Mouse (Mus musculus) embryonic stem cell, embryonic (primary cell): ENCODE data around the gene Hbb-bt.
"Not testable (repeated sequence)": the region's sequence is repeated elsewhere in the genome, so short reads cannot be mapped to it uniquely, and the experiment has no call there.

Experiments used
- CTCF ChIA-PET, 4 experiments: fragments of 300-600 bp in 2 of 4; fragments of 350-600 bp in 2 of 4; sonication (Branson Sonifier 250); formaldehyde crosslinking; loops; one replicate each; lab custom pipeline; 2022; ENCODE audit warnings: inconsistent platforms in 2 of 4; lab: Charles Lee
- POLR2A ChIA-PET, 4 experiments: fragments of 300-600 bp in 2 of 4; fragments of 350-600 bp in 2 of 4; sonication (Branson Sonifier 250); formaldehyde crosslinking; loops; one replicate each; lab custom pipeline; 2022; ENCODE audit warnings: antibody characterized with exemption in 4 of 4, inconsistent platforms in 1 of 4; lab: Charles Lee

Hbb-bt gene

GRCm38 (mm10) chr7:103813766-103814165, at the start of gene Hbb-bt:
TSS of gene Hbb-bt (minus strand) at chr7:103813996.
- POLR2A ChIA-PET, result no interaction called here
- CTCF ChIA-PET, result no interaction called here

- CTCF ChIA-PET, result no interaction called here
- POLR2A ChIA-PET, result no interaction called here
These were observed 47.7 kb upstream of the Hbb-bt start for GRCm38 (mm10) chr7:103861531-103861930.

DNA sequence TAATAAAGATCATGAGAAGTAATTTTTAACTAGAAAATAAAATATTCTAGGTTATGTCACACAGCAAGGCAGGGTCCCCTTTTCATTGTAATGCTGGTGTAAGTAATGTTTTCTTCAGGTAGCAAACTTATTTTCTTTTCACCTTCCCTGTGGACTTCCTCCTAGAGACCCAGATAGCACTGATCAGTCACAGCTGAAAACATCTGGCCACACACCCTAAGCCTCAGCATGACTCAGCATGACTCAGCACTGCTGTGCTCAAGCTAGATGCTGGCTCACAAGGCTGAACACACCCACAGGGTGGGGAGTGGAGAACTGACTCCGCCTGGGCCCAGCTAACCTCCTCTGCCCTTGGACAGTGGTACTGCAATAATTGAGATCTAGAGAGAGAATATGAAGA, 47.1 kb upstream of the Hbb-bt start:
- ChIA-PET CTCF (interaction anchor here in 1 of 4 experiments (0.6 kb wide), 1 partner anchor 54 kb away, joined by 3 read pairs; no protein-coding TSS in a partner anchor), POLR2A (no interaction called here)

GRCm38 (mm10) chr7:103859076-103859475, 45.3 kb upstream of the Hbb-bt start:
- POLR2A ChIA-PET, result no interaction called here
- CTCF ChIA-PET, result no interaction called here

DNA sequence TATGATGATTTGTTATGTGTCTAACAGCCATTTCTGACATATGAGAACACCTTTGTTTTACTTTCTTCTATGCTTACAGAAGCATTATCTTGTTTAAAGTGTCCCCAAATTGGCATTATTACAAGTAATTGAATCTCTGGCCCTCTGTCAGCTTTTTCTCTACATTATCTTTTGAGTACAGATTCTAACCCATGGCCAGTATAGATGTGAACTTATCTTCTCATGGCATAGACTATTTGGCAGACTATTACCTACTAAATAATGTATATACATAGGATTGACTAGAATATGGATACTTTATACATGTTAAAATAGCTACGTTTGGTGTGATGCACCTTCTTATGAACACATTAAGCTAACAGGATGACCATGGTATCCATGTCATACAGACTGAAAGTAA, 40.9 kb upstream of the Hbb-bt start:
- ChIA-PET CTCF (no interaction called here), POLR2A (no interaction called here)

DNA sequence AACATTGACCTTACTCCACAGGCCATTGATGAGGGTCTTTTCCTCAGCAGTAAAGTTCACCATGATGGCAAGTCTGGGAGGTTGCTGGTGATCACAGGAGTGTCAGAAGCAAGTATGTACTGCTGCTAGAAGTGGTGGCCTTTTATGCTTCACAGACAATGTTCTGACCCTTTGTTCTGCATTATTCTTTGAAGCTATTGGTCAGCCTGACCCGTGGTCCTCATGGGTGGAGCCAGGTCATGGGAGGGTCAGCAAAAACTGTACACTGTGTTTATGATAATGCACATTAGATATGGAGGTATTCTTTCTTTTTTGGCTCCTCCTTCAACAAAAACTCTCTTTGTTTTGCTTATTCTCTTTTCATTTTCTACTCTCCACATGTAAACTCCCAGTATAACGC, 39.3 kb upstream of the Hbb-bt start, which contains the start of gene Hbb-y:
TSS of gene Hbb-y (minus strand) at position 127 of the 400 bp plus-strand sequence.
- POLR2A ChIA-PET, result no interaction called here
- CTCF ChIA-PET, result no interaction called here

DNA sequence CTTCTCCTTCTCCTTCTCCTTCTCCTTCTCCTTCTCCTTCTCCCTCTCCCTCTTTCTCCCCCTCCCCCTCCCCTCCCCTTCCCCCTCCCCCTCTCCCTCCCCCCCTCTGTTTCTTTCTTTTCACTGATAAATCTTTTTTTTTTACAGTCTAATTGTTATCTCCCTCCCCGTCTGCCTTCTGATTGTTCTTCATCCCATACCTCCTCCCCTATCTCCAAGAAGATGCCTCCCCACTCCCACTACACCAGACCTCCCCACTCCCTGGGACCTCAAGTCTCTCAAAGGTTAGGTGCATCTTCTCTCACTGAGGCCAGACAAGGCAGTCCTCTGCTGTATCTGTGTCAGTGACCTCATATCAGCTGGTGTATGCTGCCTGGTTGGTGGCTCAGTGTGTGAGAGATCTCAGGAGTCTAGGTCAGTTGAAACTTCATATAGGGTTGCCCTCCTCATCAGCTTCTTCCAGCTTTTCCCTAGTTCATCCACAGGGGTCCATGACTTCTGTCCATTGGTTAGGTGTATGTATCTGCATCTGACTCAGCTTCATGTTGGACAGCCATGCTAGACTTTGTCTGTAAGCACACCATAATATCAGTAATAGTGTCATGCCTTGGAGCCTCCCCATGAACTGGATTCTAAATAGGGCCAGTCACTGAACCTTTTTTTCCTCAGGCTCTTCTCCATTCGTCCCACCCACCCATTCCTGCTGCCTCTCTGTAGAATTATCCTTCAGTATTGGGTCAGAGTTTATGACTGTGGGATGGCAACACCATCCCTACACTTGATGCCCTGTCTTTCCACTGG, 30.9 kb upstream of the Hbb-bt start:
- ChIA-PET POLR2A (no interaction called here), CTCF (no interaction called here)

DNA sequence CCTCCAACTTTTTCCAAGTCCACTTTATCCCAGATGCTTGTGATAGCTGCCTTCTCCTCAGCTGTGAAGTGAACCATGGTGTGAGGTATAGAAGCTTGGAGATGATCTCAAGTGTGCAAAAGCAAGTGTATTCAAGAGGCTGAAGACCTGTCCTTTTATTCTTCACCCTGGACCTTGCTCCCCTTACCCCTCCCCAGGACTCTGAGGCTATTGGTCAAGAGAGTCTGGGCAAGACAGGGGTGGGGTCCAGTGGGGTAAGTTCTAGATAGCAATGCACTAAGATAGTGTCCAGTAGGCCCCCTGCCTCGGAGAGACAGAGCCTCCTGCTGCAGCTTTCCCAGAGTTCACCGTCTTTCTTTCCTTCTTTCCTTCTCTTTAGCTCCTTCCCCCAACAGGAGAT, 29.2 kb upstream of the Hbb-bt start, which contains the start of gene Hbb-bh1:
TSS of gene Hbb-bh1 (minus strand) at position 131 of the 400 bp plus-strand sequence.
- ChIA-PET POLR2A (no interaction called here), CTCF (no interaction called here)

DNA sequence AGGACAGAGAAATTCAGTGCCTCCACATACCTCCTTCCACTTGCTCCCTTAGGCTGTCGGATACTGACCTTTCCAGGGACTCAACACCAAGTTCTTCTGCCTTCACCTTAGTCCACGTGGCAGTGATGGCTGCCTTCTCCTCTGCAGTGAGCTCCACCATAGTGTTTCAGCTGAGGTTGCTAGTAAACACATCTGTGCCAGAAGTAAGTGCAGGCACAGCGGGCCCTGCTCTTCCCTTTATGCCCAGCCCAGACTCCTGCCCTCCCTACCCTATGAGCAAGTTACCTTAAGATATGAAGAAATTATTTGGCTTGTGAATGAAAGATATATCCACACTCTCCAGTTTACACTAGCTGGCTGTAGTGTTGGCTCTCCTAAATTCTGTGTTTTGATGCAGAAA, 26.5 kb upstream of the Hbb-bt start, which contains the start of gene Hbb-bh2:
TSS of gene Hbb-bh2 (minus strand) at position 253 of the 400 bp plus-strand sequence.
- CTCF ChIA-PET, result interaction anchor here in 1 of 4 experiments (1.0 kb wide), 1 partner anchor 33 kb away, joined by 4 read pairs; no protein-coding TSS in a partner anchor
- POLR2A ChIA-PET, result no interaction called here

GRCm38 (mm10) chr7:103827808-103828207, 14.0 kb upstream of the Hbb-bt start, which contains the start of gene Hbb-bs:
TSS of gene Hbb-bs (minus strand) at chr7:103828096.
- CTCF ChIA-PET, result no interaction called here
- POLR2A ChIA-PET, result no interaction called here

GRCm38 (mm10) chr7:103827139-103827538, 13.3 kb upstream of the Hbb-bt start:
- CTCF ChIA-PET, POLR2A ChIA-PET: not testable (repeated sequence)

DNA sequence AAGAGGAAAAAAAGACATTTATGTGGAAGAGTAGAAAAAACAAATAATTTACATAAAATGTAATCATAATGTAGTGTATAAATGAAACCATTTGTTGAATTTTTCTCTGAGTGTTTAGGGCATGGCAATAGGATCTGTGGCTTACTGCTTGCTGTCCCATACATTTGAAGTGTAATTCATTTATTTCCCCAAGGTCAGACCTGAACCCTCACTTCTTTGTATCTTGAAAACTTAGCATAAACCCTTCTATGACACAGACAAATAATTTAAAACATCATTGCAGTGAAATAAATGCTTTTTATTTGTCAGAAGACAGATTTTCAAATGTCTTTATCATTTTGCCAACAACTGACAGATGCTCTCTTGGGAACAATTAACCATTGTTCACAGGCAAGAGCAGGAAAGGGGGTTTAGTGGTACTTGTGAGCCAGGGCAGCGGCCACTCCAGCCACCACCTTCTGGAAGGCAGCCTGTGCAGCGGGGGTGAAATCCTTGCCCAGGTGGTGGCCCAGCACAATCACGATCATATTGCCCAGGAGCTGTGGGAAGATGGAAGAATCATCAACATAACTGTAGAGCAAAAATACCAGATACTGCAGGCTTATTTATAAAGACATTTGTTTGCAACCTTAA, 12.6 kb upstream of the Hbb-bt start:
- POLR2A ChIA-PET, result no interaction called here
- CTCF ChIA-PET, result no interaction called here

DNA sequence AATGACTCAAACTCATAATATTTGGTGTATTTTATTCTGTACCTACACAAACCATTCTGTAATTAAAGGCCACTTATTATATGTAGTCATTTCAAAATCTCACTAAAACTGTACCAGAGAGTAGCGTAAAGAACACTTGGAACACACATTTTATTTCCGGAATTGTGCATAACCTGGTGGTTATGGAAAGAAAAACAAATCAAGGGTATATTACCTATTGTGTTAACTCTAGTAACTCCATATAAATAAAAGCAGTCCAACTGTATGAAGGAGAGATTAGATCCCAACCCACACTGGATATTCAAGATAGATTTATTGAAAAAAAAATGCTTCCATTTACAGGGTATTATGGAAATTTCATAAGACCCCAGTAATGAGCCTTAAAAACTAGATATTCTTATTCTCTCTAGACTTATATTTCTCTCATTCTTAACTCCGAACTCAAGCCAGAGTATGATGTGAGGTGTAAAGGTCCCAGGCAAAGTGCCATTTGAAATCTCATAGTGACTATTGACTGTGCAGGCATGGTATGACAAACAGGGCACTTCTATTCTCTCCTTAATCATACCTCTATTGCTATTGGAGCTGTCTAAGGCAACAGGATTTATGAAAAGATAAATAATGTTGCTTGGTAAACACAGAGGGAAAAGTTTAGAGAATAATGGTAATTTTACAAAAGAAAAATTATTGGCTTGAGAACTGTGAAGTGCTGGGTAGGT, 11.9 kb upstream of the Hbb-bt start:
- ChIA-PET POLR2A (no interaction called here), CTCF (no interaction called here)

DNA sequence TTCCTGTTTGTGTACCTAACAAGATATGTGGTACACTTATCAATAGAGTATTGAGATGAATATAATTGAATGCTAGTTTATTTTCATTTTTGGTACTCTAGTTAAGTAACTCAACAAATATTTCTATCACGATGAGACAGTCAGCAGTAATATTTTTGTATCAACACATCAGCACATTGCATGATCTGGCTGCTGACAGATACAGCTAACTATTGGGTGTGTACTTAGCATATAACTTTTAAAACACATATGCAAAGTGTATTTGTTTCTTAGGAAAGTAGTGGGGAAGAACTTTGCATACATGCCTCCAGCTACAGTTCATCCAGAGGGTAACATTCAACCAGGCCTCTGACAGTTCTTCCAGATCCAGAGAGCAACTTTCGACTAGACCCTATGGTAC, 10.8 kb upstream of the Hbb-bt start:
- CTCF ChIA-PET, result no interaction called here
- POLR2A ChIA-PET, result no interaction called here

- POLR2A ChIA-PET, CTCF ChIA-PET: not testable (repeated sequence)
These were observed 1.3 kb upstream of the Hbb-bt start for GRCm38 (mm10) chr7:103815085-103815484.

DNA sequence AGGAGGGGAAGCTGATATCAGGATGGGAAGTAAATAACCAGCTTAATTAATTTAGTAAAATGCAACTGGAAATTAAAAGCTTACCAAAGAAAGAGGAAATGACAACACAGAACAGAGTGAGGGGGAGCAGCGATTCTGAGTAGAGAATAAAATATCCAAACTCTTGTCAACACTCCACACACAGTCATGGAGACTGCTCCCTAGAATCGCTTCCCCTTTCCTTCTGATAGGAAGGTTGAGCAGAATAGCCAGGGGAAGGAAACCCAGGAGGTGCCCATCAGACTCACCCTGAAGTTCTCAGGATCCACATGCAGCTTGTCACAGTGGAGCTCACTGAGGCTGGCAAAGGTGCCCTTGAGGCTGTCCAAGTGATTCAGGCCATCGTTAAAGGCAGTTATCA, 644 bp downstream of the Hbb-bt start:
- POLR2A ChIA-PET, CTCF ChIA-PET: not testable (repeated sequence)

- ChIA-PET POLR2A (no interaction called here), CTCF (no interaction called here)
These were observed 1.6 kb downstream of the Hbb-bt start for GRCm38 (mm10) chr7:103812174-103812573.

- CTCF ChIA-PET, result no interaction called here
- POLR2A ChIA-PET, result no interaction called here
These were observed 2.5 kb downstream of the Hbb-bt start for GRCm38 (mm10) chr7:103811223-103811845.

DNA sequence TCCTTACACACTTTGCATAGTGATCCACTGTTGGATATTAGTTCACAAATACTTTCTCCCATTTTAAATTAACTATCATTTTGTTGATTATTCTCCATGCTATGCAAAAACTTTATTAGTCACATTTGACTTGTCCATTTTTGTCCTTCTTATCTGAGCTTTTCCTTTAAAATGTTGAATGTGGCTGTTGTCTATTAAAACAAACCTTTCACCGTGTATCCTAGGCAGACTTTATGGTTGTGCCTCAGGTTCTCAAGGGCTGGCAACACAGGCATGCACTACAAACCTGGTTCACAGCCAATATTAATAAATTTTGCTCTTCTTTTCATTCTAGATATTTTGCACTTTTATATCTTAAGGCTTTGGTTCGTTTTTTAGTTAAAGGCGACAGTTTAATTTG, 3.0 kb downstream of the Hbb-bt start:
- ChIA-PET POLR2A (no interaction called here), CTCF (interaction anchor here in 1 of 4 experiments (0.7 kb wide), 1 partner anchor 1271 kb away, joined by 5 read pairs; no protein-coding TSS in a partner anchor)
